Mouse (Mus musculus): ENCODE measurements around the gene Akt3.

DNA sequence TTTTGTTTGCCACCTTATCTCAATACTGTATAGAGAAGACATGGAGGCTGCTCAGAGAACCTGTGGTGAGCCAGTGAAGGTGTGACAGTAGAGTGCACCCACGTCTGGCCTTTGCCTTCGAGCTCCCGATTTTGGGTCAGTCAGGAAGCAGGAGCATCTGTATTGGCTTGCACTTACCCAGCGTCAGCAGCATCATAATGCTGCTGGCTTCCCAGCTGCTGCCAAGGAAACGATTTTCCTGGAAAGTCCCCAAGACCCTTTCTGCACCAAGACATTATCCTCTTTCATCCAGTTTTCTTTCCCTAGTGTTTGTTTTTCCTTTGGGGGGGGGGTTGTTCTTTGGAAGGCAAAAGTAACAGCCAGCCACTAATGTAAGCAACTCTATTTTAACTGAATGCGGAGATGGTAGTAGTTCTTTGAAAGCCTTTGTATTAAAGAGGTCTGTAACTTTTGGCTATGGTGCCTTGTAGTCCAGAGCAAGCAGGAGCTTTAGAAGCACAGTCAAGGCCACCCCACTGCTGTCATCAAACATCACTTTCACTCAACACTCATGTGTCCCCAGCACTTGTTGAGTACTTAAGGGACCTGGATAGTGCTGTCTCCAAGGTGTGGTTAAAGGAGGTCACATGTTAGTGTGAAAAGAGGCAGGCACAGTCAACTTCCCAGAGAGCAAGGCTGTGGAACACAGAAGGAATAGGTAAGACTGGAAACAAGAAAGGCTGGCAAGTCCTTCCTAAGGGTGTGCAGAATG is 270.8 kb downstream of the Akt3 start:
- TF ChIP-seq CTCF (IDR thresholded peaks at IDR 0.05; ENCODE audit: control insufficient read depth, insufficient read depth, low read length): no peak
- TF ChIP-seq POLR2A (IDR thresholded peaks at IDR 0.05; ENCODE audit: borderline replicate concordance, control insufficient read depth, low read depth, low read length): no peak
